Mouse (Mus musculus): ENCODE data around the gene Fam198b. TPM values are rescaled to one million over a fixed set of nuclear protein-coding genes. Genes with fewer than 3 reads are reported as not detected.

Gene Fam198b
- polyA plus RNA-seq, 1 experiment from 2014 or later, result 1.7 TPM

DNA sequence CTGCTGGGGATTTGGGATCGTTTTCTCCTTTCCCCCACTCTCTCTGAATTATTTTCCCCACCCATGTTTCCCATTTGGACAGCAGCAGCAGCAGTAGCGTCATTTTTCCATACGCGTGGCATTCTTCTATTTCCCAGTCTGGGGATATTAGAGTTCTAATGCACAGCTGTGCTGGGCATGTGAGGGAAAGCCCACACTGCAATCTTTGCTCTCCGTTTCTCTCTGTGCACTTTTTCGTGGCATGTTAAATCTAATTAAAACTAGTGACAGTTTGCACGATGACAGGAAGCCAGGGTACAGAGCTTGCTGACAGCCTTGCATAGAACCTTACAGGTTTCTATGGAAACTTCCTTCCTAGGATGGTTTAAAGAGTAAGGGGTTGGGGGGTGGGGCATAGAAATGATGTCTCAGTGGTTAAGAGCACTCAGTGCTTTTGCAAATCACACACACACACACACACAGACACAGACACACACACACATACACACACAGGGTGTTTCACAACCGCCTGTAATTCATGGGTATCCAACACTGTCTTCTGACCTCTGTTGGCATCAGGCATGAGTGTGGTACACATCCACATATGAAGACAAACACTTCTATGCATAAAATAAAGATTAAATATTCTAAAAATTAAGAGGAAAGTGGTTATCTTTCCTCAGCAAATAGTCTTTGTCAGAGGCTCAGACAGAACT, 3.0 kb downstream of the Fam198b start:
- no peak for DNase-seq (ENCODE audit: low spot score)
- Histone ChIP-seq H3K36me3 (no peaks in the 10 kb centered on the region), H3K27me3 (ENCODE audit: insufficient read depth, poor library complexity, severe bottlenecking) (no peaks in the 10 kb centered on the region), H3K4me1 (replicated peaks) (peaks cover 20% of the 10 kb centered on the region), H3K9me3 (no peaks in the 10 kb centered on the region), H3K27ac (0 out of 2 replicates have a peak overlapping the region, but pooled peaks have one; percentile 12), H3K4me3 (no peak overlapping the region)
- 72% methylated on average over 8 of the region's 8 CpGs for WGBS

DNA sequence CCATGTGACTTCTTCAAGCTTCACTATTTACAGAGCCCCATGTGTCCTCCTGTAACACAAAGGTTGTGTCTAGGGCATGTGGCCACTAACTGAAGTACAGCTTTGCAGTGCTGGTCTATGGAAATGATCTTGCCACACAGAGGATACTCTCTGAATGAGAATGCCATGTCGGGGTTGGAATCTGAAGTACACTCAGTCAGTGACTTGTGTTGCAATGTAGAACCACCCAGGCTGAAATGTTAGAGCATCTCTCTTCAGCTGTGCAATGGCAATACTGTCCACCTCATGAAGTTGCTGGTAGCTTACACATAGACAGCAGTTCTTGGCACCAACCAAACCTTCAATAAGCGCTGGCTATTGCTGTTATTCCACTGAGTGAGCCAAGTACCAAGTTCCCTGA, 3.6 kb downstream of the Fam198b start:
- 95% methylated on average over 2 of the region's 2 CpGs for WGBS

DNA sequence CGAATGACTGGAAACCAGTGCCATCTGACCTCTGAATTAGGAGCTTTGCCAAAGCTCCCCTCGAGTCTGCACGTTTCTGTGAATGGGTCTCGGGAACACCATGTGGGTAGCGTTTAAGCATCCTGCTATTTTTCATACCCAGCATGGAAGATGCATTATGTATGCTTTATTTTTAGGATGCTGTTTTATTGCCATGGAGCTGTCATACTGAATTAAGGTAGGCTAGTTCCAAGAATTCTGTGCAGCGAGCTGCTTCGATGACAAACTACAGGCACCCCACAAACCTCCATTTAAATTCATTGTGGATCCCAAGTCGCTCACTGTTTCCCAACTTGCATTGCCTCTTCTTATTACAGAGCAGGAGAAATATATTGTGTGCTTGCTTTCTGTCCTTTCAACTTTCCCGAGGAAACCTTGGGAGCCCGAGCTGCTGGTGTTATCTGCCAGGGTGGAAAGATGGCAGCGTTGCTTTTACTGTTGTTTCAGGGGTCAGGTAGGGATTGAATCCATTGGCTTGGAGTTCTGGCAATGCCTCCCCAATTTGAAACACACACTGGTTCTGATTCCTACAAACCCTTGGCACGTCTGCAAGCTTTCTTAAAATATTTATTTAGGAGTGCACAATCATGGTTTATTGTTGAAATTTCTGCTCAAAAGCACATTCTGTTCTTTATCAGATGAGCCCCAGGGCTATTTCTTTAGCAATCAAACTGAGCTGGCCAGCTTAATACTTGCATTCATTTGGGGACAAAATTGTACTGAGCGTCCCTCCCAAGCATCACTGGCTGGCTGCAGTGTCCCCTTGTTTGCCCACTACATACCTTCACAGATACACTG, 13.4 kb downstream of the Fam198b start:
- Histone ChIP-seq H3K4me3 (no peak overlapping the region), H3K9me3 (no peaks in the 10 kb centered on the region), H3K27me3 (ENCODE audit: insufficient read depth, poor library complexity, severe bottlenecking) (no peaks in the 10 kb centered on the region), H3K36me3 (no peaks in the 10 kb centered on the region), H3K27ac (no peak overlapping the region), H3K4me1 (replicated peaks) (no peaks in the 10 kb centered on the region)
- 79% methylated on average over 13 of the region's 13 CpGs for WGBS
- DNase-seq (ENCODE audit: low spot score), result no peak

More for the DNA sequence above, 3.6 kb downstream of the Fam198b start:
- Histone ChIP-seq H3K27ac (no peak overlapping the region), H3K4me3 (no peak overlapping the region), H3K36me3 (no peaks in the 10 kb centered on the region), H3K9me3 (no peaks in the 10 kb centered on the region), H3K27me3 (ENCODE audit: insufficient read depth, poor library complexity, severe bottlenecking) (no peaks in the 10 kb centered on the region), H3K4me1 (replicated peaks) (peaks cover 20% of the 10 kb centered on the region)
- no peak for DNase-seq (ENCODE audit: low spot score)

DNA sequence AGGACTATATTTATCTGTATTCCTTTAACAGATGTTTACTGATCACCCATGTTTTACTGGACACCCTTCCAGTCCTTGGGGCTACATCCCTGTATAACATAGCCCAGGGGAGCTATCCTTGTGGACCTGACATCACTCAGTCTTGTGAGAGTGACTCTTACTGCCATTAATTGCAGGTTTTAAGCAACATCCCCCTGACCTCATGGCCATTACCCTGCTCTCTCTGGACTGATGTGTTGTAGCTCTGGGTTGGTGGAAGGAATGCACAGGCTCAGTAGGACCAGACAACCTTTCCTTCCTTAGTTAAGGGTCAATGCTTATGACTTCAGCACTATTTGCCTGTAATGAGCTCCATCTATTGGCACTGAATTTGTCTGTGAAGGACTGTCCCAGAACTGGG, 14.2 kb downstream of the Fam198b start:
- Histone ChIP-seq H3K4me3 (no peak overlapping the region), H3K36me3 (no peaks in the 10 kb centered on the region), H3K4me1 (replicated peaks) (0 out of 2 replicates have a peak, but pooled peaks cover 2% of the 10 kb centered on the region), H3K27ac (no peak overlapping the region), H3K27me3 (ENCODE audit: insufficient read depth, poor library complexity, severe bottlenecking) (no peaks in the 10 kb centered on the region), H3K9me3 (no peaks in the 10 kb centered on the region)
- DNase-seq (ENCODE audit: low spot score), result no peak

DNA sequence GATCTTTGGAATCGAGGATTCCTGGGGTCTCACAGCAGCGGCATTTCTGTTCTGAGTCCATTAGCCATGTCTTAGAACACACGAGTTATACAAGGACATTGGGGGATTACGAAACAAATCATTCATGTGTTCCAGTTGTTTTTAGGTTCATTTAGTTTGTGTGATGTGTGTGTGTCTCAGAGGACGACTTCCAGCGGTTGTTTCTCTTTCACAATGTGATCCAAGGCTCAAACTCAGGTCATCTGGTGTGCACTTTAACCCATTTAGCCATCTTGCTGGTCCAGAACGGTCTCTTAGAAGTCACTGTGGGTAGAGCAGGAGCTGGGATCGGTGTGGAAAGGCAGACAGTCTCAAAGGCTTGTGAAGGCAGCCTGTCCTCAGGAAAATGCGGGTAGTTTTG, 15.6 kb downstream of the Fam198b start:
- 88% methylated on average over 9 of the region's 9 CpGs for WGBS
- Histone ChIP-seq H3K36me3 (no peaks in the 10 kb centered on the region), H3K4me3 (no peak overlapping the region), H3K4me1 (replicated peaks) (peaks cover 6% of the 10 kb centered on the region; the same call in 1 of the 2 replicates), H3K27me3 (ENCODE audit: insufficient read depth, poor library complexity, severe bottlenecking) (no peaks in the 10 kb centered on the region), H3K27ac (no peak overlapping the region), H3K9me3 (no peaks in the 10 kb centered on the region)
- no peak for DNase-seq (ENCODE audit: low spot score)

DNA sequence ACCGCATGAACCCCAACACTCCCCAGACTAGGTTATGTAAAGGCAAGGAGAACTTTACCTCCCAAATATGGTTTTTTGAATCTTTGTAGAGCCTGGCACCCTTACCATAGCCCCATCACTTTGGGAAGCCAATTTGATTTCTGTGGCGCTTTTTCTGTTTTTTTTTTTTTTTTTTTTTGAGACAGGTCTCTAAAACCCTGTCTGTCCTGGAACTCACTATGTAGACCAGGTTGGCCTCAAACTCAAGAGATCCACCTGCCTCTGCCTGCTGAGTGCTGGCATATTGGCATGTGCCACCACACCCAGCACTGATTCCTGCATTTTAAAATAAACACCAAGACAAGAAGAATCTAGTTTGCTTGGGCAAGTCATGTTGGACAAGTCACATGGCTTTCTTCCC, 16.2 kb downstream of the Fam198b start:
- no peak overlapping the region for H3K4me3 ChIP-seq
- 100% methylated on average over 2 of the region's 2 CpGs for WGBS
- no peak for DNase-seq (ENCODE audit: low spot score)
- no peaks in the 10 kb centered on the region for H3K36me3 ChIP-seq
- H3K9me3 ChIP-seq, result no peaks in the 10 kb centered on the region
- no peak overlapping the region for H3K27ac ChIP-seq
- H3K4me1 ChIP-seq (replicated peaks), result peaks cover 6% of the 10 kb centered on the region; the same call in 1 of the 2 replicates
- no peaks in the 10 kb centered on the region for H3K27me3 ChIP-seq (ENCODE audit: insufficient read depth, poor library complexity, severe bottlenecking)

DNA sequence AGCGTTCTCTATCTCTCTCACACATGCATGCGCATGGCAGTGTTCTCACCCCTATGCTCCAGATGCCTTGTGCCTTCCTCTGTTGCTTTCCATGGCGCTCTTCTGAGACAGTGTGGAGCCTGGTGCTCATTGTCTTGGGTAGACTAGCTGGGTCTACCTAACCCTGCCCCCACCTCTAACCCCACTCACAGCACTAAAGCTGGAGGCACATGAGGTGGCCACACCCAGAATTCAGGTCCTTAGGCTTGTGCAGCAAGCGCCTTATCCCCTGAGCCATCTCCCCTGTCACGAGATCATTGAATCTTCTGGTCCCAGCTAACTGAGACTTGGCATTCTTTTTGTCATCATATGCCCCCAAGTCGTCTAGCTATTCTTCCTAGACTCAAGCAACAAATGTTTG, 17.0 kb downstream of the Fam198b start:
- WGBS, result 90% methylated on average over 6 of the region's 6 CpGs
- H3K27me3 ChIP-seq (ENCODE audit: insufficient read depth, poor library complexity, severe bottlenecking), result no peaks in the 10 kb centered on the region
- no peaks in the 10 kb centered on the region for H3K36me3 ChIP-seq
- no peak overlapping the region for H3K27ac ChIP-seq
- H3K4me1 ChIP-seq (replicated peaks), result peaks cover 6% of the 10 kb centered on the region; the same call in 1 of the 2 replicates
- DNase-seq (ENCODE audit: low spot score), result no peak
- H3K9me3 ChIP-seq, result no peaks in the 10 kb centered on the region
- H3K4me3 ChIP-seq, result no peak overlapping the region

DNA sequence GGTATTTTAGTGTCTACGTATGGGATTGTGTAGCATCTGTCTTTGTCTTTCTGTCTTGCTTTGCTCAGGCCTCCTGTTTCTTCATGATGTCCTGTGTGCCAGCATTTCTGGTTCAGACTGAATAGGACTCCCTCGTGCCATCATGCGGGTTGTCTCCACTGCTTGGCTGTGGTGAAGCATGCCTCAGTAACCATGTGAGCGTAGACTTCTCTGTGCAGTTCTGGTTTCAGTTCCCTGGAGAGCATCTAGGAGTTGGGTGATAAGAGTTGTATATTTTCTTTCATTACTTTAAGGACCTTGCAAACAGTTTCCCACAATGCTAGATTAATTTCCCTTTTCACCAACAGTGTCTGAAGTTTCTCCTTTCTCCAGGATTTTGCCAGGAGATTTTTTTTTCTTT, 17.4 kb downstream of the Fam198b start:
- Histone ChIP-seq H3K27me3 (ENCODE audit: insufficient read depth, poor library complexity, severe bottlenecking) (no peaks in the 10 kb centered on the region), H3K9me3 (no peaks in the 10 kb centered on the region), H3K27ac (no peak overlapping the region), H3K4me1 (replicated peaks) (peaks cover 6% of the 10 kb centered on the region; the same call in 1 of the 2 replicates), H3K36me3 (no peaks in the 10 kb centered on the region), H3K4me3 (no peak overlapping the region)
- WGBS, result 96% methylated on average over 4 of the region's 4 CpGs
- no peak for DNase-seq (ENCODE audit: low spot score)

DNA sequence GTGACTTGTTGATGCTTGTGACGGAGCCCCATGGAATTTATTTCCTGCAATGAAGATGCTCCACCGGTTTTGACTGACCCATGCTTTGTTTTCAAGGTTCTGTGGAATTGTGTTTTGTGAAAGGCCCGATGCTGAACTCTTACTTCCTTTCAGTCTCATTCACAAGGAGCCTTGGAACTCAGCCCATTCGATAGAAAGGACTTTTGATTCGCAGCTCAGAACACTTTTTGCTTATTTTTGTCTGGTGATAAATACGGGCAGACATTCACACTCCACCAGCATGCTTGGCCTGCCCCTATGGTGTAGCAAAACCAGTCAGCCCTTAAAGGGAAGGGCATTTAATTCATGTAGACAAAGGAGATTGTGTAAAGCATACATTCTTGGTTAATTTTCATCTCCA, 19.5 kb downstream of the Fam198b start:
- Histone ChIP-seq H3K9me3 (no peaks in the 10 kb centered on the region), H3K27me3 (ENCODE audit: insufficient read depth, poor library complexity, severe bottlenecking) (no peaks in the 10 kb centered on the region), H3K27ac (no peak overlapping the region), H3K4me3 (no peak overlapping the region), H3K36me3 (no peaks in the 10 kb centered on the region), H3K4me1 (replicated peaks) (peaks cover 6% of the 10 kb centered on the region; the same call in 1 of the 2 replicates)
- no peak for DNase-seq (ENCODE audit: low spot score)
- 47% methylated on average over 6 of the region's 6 CpGs for WGBS

DNA sequence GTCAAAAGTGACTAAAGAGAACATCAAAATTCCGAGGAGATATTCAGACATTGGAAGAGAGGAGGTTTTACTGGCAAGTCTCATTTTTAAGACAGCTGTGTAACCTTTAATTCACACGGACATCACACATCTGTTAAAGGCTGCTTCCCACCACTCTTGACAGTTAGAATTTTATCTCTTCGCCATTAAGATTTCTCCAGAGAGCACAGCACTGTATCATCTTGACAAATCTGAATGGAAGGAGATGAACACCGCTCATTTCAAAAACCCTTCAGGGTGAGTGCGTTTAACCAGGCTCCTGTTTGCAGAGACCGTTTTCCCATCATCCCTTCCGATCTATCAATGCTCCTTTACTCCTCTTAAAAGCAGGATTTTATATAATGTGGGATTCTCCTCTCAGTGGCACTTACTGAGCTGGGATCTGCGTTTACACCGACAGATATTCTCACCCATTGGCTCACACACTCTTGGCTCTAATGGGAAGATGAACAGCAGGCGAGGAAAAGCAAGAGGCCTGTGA, 20.0 kb downstream of the Fam198b start:
- no peak overlapping the region for H3K4me3 ChIP-seq
- DNase-seq (ENCODE audit: low spot score), result no peak
- no peaks in the 10 kb centered on the region for H3K36me3 ChIP-seq
- peaks cover 6% of the 10 kb centered on the region; the same call in 1 of the 2 replicates for H3K4me1 ChIP-seq (replicated peaks)
- H3K9me3 ChIP-seq, result no peaks in the 10 kb centered on the region
- WGBS, result 80% methylated on average over 10 of the region's 10 CpGs
- no peak overlapping the region for H3K27ac ChIP-seq
- no peaks in the 10 kb centered on the region for H3K27me3 ChIP-seq (ENCODE audit: insufficient read depth, poor library complexity, severe bottlenecking)

DNA sequence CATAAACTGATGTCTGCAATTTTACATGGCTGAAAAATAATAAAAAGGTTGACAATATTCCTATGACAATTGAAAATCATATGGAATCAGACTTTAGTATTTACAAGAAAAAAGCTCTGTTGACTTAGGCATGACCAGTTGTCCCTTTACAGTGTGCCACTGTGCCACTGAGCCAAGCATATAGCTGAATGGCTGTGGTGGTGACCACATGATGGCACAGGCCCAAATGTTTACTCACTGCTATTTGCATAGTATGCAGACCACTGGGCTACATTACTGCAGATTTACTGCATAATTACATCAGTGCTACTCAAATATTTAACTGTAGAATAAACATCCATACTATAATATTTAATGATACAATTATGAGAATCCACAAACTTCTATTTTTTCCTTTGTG, 21.1 kb downstream of the Fam198b start:
- H3K9me3 ChIP-seq, result no peaks in the 10 kb centered on the region
- no peak overlapping the region for H3K27ac ChIP-seq
- DNase-seq (ENCODE audit: low spot score), result no peak
- H3K4me3 ChIP-seq, result no peak overlapping the region
- no peaks in the 10 kb centered on the region for H3K36me3 ChIP-seq
- peaks cover 8% of the 10 kb centered on the region; the same call in 1 of the 2 replicates for H3K4me1 ChIP-seq (replicated peaks)
- no peaks in the 10 kb centered on the region for H3K27me3 ChIP-seq (ENCODE audit: insufficient read depth, poor library complexity, severe bottlenecking)

DNA sequence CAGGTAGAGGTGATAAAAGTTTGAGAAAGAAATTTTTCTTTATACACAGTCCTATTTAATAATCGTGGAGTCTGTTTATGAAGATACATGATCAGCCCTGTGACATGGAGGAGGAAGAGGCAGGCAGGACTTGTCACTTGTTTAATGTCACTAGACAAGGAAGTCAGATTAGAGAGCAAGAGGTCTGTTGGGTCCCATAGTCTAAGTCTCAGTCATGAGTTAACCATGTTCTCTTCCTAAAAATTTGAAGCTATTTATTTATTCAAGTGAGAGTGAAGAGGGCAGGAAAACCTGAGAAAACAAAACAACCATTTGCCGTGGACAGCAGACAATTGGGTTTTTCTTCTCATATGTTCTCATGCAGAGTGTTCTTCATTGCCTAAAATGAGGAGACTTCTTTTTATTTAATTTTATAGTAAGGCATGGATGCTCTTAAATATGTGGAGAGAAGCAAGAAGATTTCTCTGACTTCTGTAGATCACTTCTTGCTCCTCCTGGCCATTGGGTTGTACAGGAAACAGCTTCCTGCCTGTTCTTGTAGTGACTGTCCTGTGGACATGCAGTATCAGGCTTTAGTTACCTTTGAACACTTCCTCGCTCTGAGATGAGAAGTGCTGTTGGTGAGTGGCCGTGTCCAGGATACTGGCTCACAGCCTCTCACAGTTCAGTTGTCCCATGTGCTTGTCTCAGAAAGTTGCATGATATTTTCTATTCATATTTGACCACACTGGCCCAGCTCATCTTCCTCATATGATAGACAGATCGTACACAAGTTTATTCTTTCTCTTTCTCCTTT, 22.1 kb downstream of the Fam198b start:
- H3K27ac ChIP-seq, result no peak overlapping the region
- WGBS, result 80% methylated on average over 5 of the region's 5 CpGs

More for the DNA sequence above, 22.1 kb downstream of the Fam198b start:
- Histone ChIP-seq H3K4me3 (no peak overlapping the region), H3K36me3 (no peaks in the 10 kb centered on the region), H3K9me3 (no peaks in the 10 kb centered on the region), H3K27me3 (ENCODE audit: insufficient read depth, poor library complexity, severe bottlenecking) (no peaks in the 10 kb centered on the region), H3K4me1 (replicated peaks) (peaks cover 10% of the 10 kb centered on the region; the same call in 1 of the 2 replicates)
- DNase-seq (ENCODE audit: low spot score), result no peak

Data from hindbrain, embryonic 10.5 days (tissue).